Mouse (Mus musculus): ENCODE measurements around the gene Tpm1. TPM values are rescaled to one million over a fixed set of nuclear protein-coding genes. Genes with fewer than 3 reads are reported as not detected.

Tpm1 gene
- total and polyA plus RNA-seq, 2 experiments: 16.1 to 35.0 TPM

DNA sequence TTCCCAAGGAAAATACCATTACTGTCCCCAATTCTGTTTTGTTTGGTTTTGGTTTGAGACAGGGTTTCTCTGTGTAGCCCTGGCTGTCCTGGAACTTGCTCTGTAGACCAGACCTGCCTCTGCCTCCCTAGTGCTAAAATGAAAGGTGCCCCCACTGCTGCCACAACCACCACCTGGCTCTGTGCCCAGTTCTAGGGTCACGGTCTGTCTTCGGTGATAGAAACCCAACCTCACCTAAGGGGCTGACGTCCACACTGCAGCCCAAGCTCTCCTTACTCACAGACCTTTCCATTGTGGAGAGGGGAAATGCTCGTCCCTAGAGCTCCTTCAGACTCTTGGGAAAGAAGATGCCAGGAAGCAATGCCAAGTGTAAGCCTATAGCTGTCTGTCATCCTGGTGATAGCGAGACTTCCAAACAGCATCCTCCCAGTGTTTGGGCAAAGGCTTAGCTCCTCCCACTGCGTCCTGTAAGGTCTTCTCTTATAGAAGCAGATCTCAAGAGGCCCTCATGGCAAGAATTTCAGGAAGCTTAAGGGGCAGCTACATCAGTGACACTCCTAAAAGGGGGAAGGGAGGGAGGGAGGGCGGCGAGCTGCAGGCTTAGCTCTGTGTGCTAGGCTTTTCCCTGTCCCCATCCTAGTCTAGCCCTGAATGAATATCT, 57.3 kb downstream of the Tpm1 start:
- Histone ChIP-seq H3K79me2 (ENCODE audit: control insufficient read depth, insufficient read depth, low read length) (no peaks in the 10 kb centered on the region), H3K4me3 (ENCODE audit: insufficient read depth, low read depth, low read length) (no peak overlapping the region), H3K4me1 (ENCODE audit: control insufficient read depth, insufficient read depth, low read length) (no peaks in the 10 kb centered on the region), H3K27me3 (ENCODE audit: control insufficient read depth, insufficient read depth, low read length) (no peaks in the 10 kb centered on the region), H3K9ac (ENCODE audit: low read depth, low read length) (no peak overlapping the region), H3K36me3 (ENCODE audit: control insufficient read depth, insufficient read depth, low read length) (no peaks in the 10 kb centered on the region), H3K27ac (replicated peaks; ENCODE audit: insufficient read depth, low read depth, low read length) (no peak overlapping the region)
- TF ChIP-seq POLR2A (IDR thresholded peaks at IDR 0.05; ENCODE audit: extremely low read depth, insufficient read depth, low read length): no peak
- TF ChIP-seq CTCF (IDR thresholded peaks at IDR 0.05; ENCODE audit: low read depth, low read length): no peak
- WGBS: 80% methylated on average over 8 of the region's 8 CpGs
- no peak for DNase-seq (ENCODE audit: extremely low read depth, low read depth, low spot score)

- H3K4me3 ChIP-seq (ENCODE audit: insufficient read depth, low read depth, low read length): no peak overlapping the region
- no peak overlapping the region for H3K27ac ChIP-seq (replicated peaks; ENCODE audit: insufficient read depth, low read depth, low read length)
- H3K27me3 ChIP-seq (ENCODE audit: control insufficient read depth, insufficient read depth, low read length): no peaks in the 10 kb centered on the region
- no peak overlapping the region for H3K9ac ChIP-seq (ENCODE audit: low read depth, low read length)
- H3K36me3 ChIP-seq (ENCODE audit: control insufficient read depth, insufficient read depth, low read length): no peaks in the 10 kb centered on the region
- no peak for TF ChIP-seq CTCF (IDR thresholded peaks at IDR 0.05; ENCODE audit: low read depth, low read length)
- no peak for TF ChIP-seq POLR2A (IDR thresholded peaks at IDR 0.05; ENCODE audit: extremely low read depth, insufficient read depth, low read length)
- DNase-seq (ENCODE audit: extremely low read depth, low read depth, low spot score): no peak
- H3K79me2 ChIP-seq (ENCODE audit: control insufficient read depth, insufficient read depth, low read length): no peaks in the 10 kb centered on the region
- no peaks in the 10 kb centered on the region for H3K4me1 ChIP-seq (ENCODE audit: control insufficient read depth, insufficient read depth, low read length)
- WGBS: 78% methylated on average over 9 of the region's 9 CpGs
These were observed 58.0 kb downstream of the Tpm1 start for GRCm38 (mm10) chr9:66991021-66991749.

- no peaks in the 10 kb centered on the region for H3K4me1 ChIP-seq (ENCODE audit: control insufficient read depth, insufficient read depth, low read length)
- TF ChIP-seq POLR2A (IDR thresholded peaks at IDR 0.05; ENCODE audit: extremely low read depth, insufficient read depth, low read length) (no peak), CTCF (IDR thresholded peaks at IDR 0.05; ENCODE audit: low read depth, low read length) (no peak)
- DNase-seq (ENCODE audit: extremely low read depth, low read depth, low spot score): peak; percentile 21
- H3K4me3 ChIP-seq (ENCODE audit: insufficient read depth, low read depth, low read length): no peak overlapping the region
- H3K36me3 ChIP-seq (ENCODE audit: control insufficient read depth, insufficient read depth, low read length): no peaks in the 10 kb centered on the region
- no peak overlapping the region for H3K9ac ChIP-seq (ENCODE audit: low read depth, low read length)
- H3K27ac ChIP-seq (replicated peaks; ENCODE audit: insufficient read depth, low read depth, low read length): no peak overlapping the region
- H3K27me3 ChIP-seq (ENCODE audit: control insufficient read depth, insufficient read depth, low read length): no peaks in the 10 kb centered on the region
- WGBS: 85% methylated on average over 5 of the region's 5 CpGs
- no peaks in the 10 kb centered on the region for H3K79me2 ChIP-seq (ENCODE audit: control insufficient read depth, insufficient read depth, low read length)
These were observed 59.2 kb downstream of the Tpm1 start for GRCm38 (mm10) chr9:66990046-66990445.

DNA sequence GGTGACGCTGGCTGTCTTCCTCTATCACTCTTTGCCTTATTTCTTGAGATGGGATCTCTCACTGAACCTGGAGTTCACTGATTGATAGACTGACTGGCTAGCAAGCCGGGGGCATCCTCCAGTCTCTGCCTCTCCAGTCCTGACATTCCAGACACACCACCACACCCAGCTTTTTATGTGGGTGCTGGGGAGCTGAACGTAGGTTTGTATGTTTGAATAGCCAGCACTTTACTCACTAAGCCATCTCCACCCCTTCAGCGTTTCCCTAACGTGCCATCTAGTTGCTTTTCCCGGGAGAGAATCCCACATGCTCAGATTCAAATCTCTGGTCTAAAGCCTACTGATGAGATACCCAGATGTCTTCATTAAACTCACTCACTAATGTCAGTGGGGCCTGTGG, 59.6 kb downstream of the Tpm1 start:
- Histone ChIP-seq H3K4me1 (ENCODE audit: control insufficient read depth, insufficient read depth, low read length) (no peaks in the 10 kb centered on the region), H3K79me2 (ENCODE audit: control insufficient read depth, insufficient read depth, low read length) (no peaks in the 10 kb centered on the region), H3K36me3 (ENCODE audit: control insufficient read depth, insufficient read depth, low read length) (no peaks in the 10 kb centered on the region), H3K4me3 (ENCODE audit: insufficient read depth, low read depth, low read length) (no peak overlapping the region), H3K27me3 (ENCODE audit: control insufficient read depth, insufficient read depth, low read length) (no peaks in the 10 kb centered on the region), H3K9ac (ENCODE audit: low read depth, low read length) (no peak overlapping the region), H3K27ac (replicated peaks; ENCODE audit: insufficient read depth, low read depth, low read length) (no peak overlapping the region)
- TF ChIP-seq POLR2A (IDR thresholded peaks at IDR 0.05; ENCODE audit: extremely low read depth, insufficient read depth, low read length) (no peak), CTCF (IDR thresholded peaks at IDR 0.05; ENCODE audit: low read depth, low read length) (no peak)
- DNase-seq (ENCODE audit: extremely low read depth, low read depth, low spot score): no peak
- 65% methylated on average over 6 of the region's 6 CpGs for WGBS

DNA sequence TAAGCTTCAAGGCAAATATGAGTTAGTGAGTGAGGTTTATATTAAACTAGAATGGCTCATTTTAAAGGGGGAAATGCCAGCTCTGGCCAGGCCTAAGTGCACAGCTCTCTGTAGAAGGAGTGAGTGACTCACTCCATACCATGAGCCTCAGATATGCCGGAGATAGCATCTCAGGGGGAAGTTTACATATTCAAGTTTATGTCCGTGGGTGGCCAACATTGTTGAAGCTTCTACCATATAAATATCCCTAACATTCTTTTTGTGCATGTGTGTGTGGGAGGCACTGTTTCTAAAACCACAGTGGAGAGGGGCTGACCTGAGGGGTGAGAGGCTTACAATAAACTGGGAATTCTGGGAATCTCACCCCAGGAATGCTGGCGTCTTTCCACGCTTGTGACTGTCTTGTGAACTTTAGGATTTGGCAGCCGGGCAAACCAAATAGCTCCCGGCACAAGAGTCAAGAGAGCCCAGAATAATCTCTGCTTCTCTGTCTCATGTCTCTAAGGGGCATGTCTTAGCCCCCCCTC, 60.3 kb downstream of the Tpm1 start:
- H3K27ac ChIP-seq (replicated peaks; ENCODE audit: insufficient read depth, low read depth, low read length): no peak overlapping the region
- peak; percentile 50 for DNase-seq (ENCODE audit: extremely low read depth, low read depth, low spot score)
- no peak overlapping the region for H3K4me3 ChIP-seq (ENCODE audit: insufficient read depth, low read depth, low read length)
- no peaks in the 10 kb centered on the region for H3K79me2 ChIP-seq (ENCODE audit: control insufficient read depth, insufficient read depth, low read length)
- no peaks in the 10 kb centered on the region for H3K36me3 ChIP-seq (ENCODE audit: control insufficient read depth, insufficient read depth, low read length)
- H3K9ac ChIP-seq (ENCODE audit: low read depth, low read length): no peak overlapping the region
- WGBS: 25% methylated on average over 6 of the region's 6 CpGs
- H3K27me3 ChIP-seq (ENCODE audit: control insufficient read depth, insufficient read depth, low read length): no peaks in the 10 kb centered on the region
- no peak for TF ChIP-seq POLR2A (IDR thresholded peaks at IDR 0.05; ENCODE audit: extremely low read depth, insufficient read depth, low read length)
- TF ChIP-seq CTCF (IDR thresholded peaks at IDR 0.05; ENCODE audit: low read depth, low read length): no peak
- no peaks in the 10 kb centered on the region for H3K4me1 ChIP-seq (ENCODE audit: control insufficient read depth, insufficient read depth, low read length)

All from liver, adult 2 months (tissue).